Mouse (Mus musculus) CH12.LX (cell line): ENCODE data around the gene Ccdc136. TPM values are rescaled to one million over a fixed set of nuclear protein-coding genes. Genes with fewer than 3 reads are reported as not detected.

ENCODE experiments used
- DNase-seq: peaks from one replicate; pipeline ENCODE4 v3.0.0-alpha.2; 2013; ENCODE audit errors: extremely low read depth
- H3K27ac ChIP-seq: 2 replicates; pipeline ENCODE4 v1.5.1; 2012; ENCODE audit warnings: low read depth, mild to moderate bottlenecking, control low read depth, moderate library complexity; ENCODE audit not compliant: insufficient read depth
- H3K27me3 ChIP-seq: replicated peaks from 2 replicates; pipeline ENCODE3; 2012; ENCODE audit warnings: inconsistent platforms
- H3K36me3 ChIP-seq, 2 experiments: replicated peaks in 1 of 2; 2 replicates each; pipeline versions ENCODE3 to v1.6.1; 2012; ENCODE audit warnings: inconsistent platforms in 1 of 2, low read length in 1 of 2, mild to moderate bottlenecking in 1 of 2, mixed read lengths in 1 of 2, moderate library complexity in 1 of 2; ENCODE audit not compliant: control insufficient read depth in 1 of 2, insufficient read depth in 1 of 2
- H3K4me1 ChIP-seq, 2 experiments: 2 replicates each; pipeline ENCODE4 v1.6.1; 2012; ENCODE audit warnings: inconsistent platforms in 1 of 2, moderate library complexity in 1 of 2; ENCODE audit not compliant: insufficient read depth in 2 of 2, control insufficient read depth in 1 of 2
- H3K4me2 ChIP-seq: 2 replicates; pipeline ENCODE4 v1.6.1; 2012; ENCODE audit warnings: low read depth, mild to moderate bottlenecking, control low read depth; ENCODE audit not compliant: poor library complexity, insufficient read depth, severe bottlenecking
- H3K4me3 ChIP-seq, 3 experiments: fragments of 150-350 bp in 1 of 3; sonication (generic) in 1 of 3; replicated peaks in 1 of 3; 2 replicates each; pipeline versions ENCODE3 to v1.5.1; 2011 to 2012; ENCODE audit warnings: low read depth in 2 of 3, low read length in 2 of 3, mild to moderate bottlenecking in 2 of 3, moderate library complexity in 2 of 3, control low read depth in 1 of 3, improper control_type of control experiment in 1 of 3, inconsistent platforms in 1 of 3, mixed read lengths in 1 of 3; ENCODE audit not compliant: poor library complexity in 1 of 3
- H3K79me2 ChIP-seq: replicated peaks from 2 replicates; pipeline ENCODE4 v1.6.1; 2012; ENCODE audit warnings: mild to moderate bottlenecking, moderate library complexity; ENCODE audit not compliant: control insufficient read depth, poor library complexity, insufficient read depth, severe bottlenecking; ENCODE audit errors: extremely low read depth
- H3K9ac ChIP-seq: 2 replicates; pipeline ENCODE4 v1.6.1; 2012; ENCODE audit warnings: low read depth, mild to moderate bottlenecking, control low read depth, moderate library complexity; ENCODE audit not compliant: insufficient read depth
- H3K9me3 ChIP-seq: replicated peaks from 2 replicates; pipeline ENCODE3; 2012; ENCODE audit warnings: low read length, inconsistent platforms, mixed read lengths
- BHLHE40 ChIP-seq: IDR thresholded peaks from 2 replicates; pipeline ENCODE4 v1.6.1; 2011; ENCODE audit warnings: mild to moderate bottlenecking, low read depth, low read length, improper control_type of control experiment
- CHD1 ChIP-seq: IDR thresholded peaks from 2 replicates; pipeline ENCODE4 v1.6.1; 2012; ENCODE audit warnings: low read depth, low read length, improper control_type of control experiment, inconsistent platforms
- CHD2 ChIP-seq: IDR thresholded peaks from 2 replicates; pipeline ENCODE4 v1.6.1; 2011; ENCODE audit warnings: low read length, improper control_type of control experiment
- EP300 ChIP-seq: IDR thresholded peaks from 2 replicates; pipeline ENCODE4 v1.6.1; 2011; ENCODE audit warnings: low read length, improper control_type of control experiment
- IRF4 ChIP-seq: IDR thresholded peaks from 2 replicates; pipeline ENCODE4 v1.6.1; 2014; ENCODE audit warnings: low read depth, mild to moderate bottlenecking, inconsistent platforms, low read length, improper control_type of control experiment
- KAT2A ChIP-seq: IDR thresholded peaks from 2 replicates; pipeline ENCODE4 v1.6.1; 2012; ENCODE audit warnings: low read length, improper control_type of control experiment, inconsistent platforms; ENCODE audit not compliant: insufficient replicate concordance
- MAX ChIP-seq: IDR thresholded peaks from 2 replicates; pipeline ENCODE4 v1.6.1; 2011; ENCODE audit warnings: low read length, improper control_type of control experiment
- MAZ ChIP-seq: IDR thresholded peaks from 2 replicates; pipeline ENCODE4 v1.6.1; 2012; ENCODE audit warnings: low read depth, mild to moderate bottlenecking, inconsistent platforms, low read length, improper control_type of control experiment, moderate library complexity
- MXI1 ChIP-seq: IDR thresholded peaks from 2 replicates; pipeline ENCODE4 v1.6.1; 2011; ENCODE audit warnings: mild to moderate bottlenecking, low read depth, low read length, improper control_type of control experiment
- NELFE ChIP-seq: IDR thresholded peaks from 2 replicates; pipeline ENCODE4 v1.6.1; 2011; ENCODE audit warnings: low read depth, low read length, improper control_type of control experiment
- NRF1 ChIP-seq: IDR thresholded peaks from 2 replicates; pipeline ENCODE4 v1.6.1; 2014; ENCODE audit warnings: low read depth, mild to moderate bottlenecking, inconsistent platforms, low read length, improper control_type of control experiment, moderate library complexity
- PAX5 ChIP-seq: IDR thresholded peaks from 2 replicates; pipeline ENCODE4 v1.6.1; 2012; ENCODE audit warnings: low read length, inconsistent platforms, mixed read lengths
- POLR2AphosphoS2 ChIP-seq: IDR thresholded peaks from 2 replicates; pipeline ENCODE4 v1.6.1; 2011; ENCODE audit warnings: low read depth, low read length, improper control_type of control experiment
- TCF12 ChIP-seq: IDR thresholded peaks from 2 replicates; pipeline ENCODE4 v1.6.1; 2014; ENCODE audit warnings: low read depth, mild to moderate bottlenecking, inconsistent platforms, low read length, improper control_type of control experiment
- USF1 ChIP-seq: IDR thresholded peaks from 2 replicates; pipeline ENCODE4 v1.6.1; 2014; ENCODE audit warnings: low read depth, mild to moderate bottlenecking, inconsistent platforms, low read length, improper control_type of control experiment
- ZKSCAN1 ChIP-seq: IDR thresholded peaks from 2 replicates; pipeline ENCODE4 v1.6.1; 2012; ENCODE audit warnings: low read depth, inconsistent platforms, low read length, improper control_type of control experiment, borderline replicate concordance
- dilution Hi-C: fragments of 300-500 bp; cut with MboI; formaldehyde crosslinking; loops from 2 replicates; pipeline ENCODE4 v1.14.3; 2020; ENCODE audit warnings: low sequenced_read_pairs; ENCODE audit not compliant: extremely low pct_unique_long_range_greater_than_20kb, extremely low pct_ligation_motif_present
- in situ Hi-C: fragments of 300-500 bp; cut with MboI; formaldehyde crosslinking; loops from 3 replicates; pipeline ENCODE4 v1.14.3; 2019; ENCODE audit warnings: low sequenced_read_pairs, low pct_ligation_motif_present, low pct_unique_long_range_greater_than_20kb, mixed read lengths
- polyA plus RNA-seq: library from polyadenylated mRNA; unstranded; fragments of >175 nt; gene quantifications from 2 replicates; pipeline ENCODE4 v1.2.1, GENCODE M21; 2012; ENCODE audit warnings: low read depth; ENCODE audit not compliant: insufficient read length
- total RNA-seq, 2 experiments: library from RNA; depleted of rRNA; stranded (reverse); fragments of 300-350 nt in 1 of 2; fragments of >200 nt in 1 of 2; gene quantifications; 2 replicates each; pipeline ENCODE4 v1.2.3; 2012 to 2014

The Ccdc136 gene
- total and polyA plus RNA-seq, 3 experiments = 0.64 to 4.3 (median 2.4) TPM

DNA sequence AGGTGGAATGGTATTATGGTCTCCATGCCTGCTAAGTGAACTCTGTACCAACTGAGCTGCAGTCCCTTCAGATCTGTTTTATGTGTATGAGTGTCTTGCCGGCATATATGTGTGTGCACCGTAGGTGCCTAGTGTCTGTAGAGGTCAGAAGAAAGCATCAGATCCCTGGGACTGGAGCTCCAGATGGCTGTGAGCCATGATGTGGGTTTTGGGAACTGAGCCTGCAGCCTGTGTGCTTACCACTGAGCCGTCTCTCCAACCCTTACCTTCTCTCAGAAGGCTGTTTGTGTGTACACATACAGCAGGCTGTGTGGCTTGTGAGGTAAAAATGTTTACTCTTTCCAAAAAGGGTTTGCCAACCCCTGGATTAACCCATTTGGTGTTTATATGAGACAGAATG, 36.7 kb upstream of the Ccdc136 start:
- H3K4me2 ChIP-seq = no peak overlapping the region

DNA sequence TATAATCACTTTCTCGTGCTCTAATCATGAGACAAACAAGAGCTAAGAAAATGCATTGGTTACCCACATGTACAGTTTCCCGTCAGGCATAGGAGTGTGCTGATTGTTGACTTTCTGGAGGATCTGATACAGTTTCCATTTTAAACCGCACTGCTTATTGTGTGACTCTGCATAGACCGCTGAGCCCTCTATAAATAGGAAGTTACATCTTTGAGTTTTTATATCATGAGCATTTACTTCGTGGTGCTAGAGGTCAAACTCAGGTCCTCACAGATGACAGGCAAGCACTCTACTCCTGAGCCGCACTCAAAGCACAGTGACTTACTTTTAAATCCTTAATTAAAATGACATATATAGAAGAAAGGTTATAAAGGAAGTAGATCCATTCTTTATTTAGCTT, 35.9 kb upstream of the Ccdc136 start:
- no peaks in the 10 kb centered on the region for H3K27me3 ChIP-seq
- dilution Hi-C loops = no loop called here
- in situ Hi-C loops = no loop called here
- H3K4me2 ChIP-seq = no peak overlapping the region
- H3K27ac ChIP-seq = no peak overlapping the region
- TF ChIP-seq NRF1 (no peak), CHD2 (no peak), NELFE (no peak), TCF12 (no peak), MXI1 (no peak), PAX5 (no peak), POLR2AphosphoS2 (no peak), CHD1 (no peak), MAZ (no peak), KAT2A (no peak), USF1 (no peak), IRF4 (no peak)
- H3K9me3 ChIP-seq = no peaks in the 10 kb centered on the region
- H3K36me3 ChIP-seq = peaks cover 24 to 71% of the 10 kb centered on the region in 2 experiments
- no peaks in the 10 kb centered on the region for H3K4me1 ChIP-seq
- DNase-seq = no peak
- no peak overlapping the region for H3K4me3 ChIP-seq
- peaks cover 19% of the 10 kb centered on the region; the same call in 1 of the 2 replicates for H3K79me2 ChIP-seq
- H3K9ac ChIP-seq = no peak overlapping the region

More for the DNA sequence above, 36.7 kb upstream of the Ccdc136 start:
- Histone ChIP-seq H3K27me3 (no peaks in the 10 kb centered on the region), H3K4me1 (no peaks in the 10 kb centered on the region), H3K4me3 (no peak overlapping the region), H3K27ac (no peak overlapping the region), H3K9ac (no peak overlapping the region), H3K36me3 (peaks cover 24 to 72% of the 10 kb centered on the region in 2 experiments), H3K9me3 (no peaks in the 10 kb centered on the region), H3K79me2 (peaks cover 23% of the 10 kb centered on the region; the same call in 1 of the 2 replicates)
- DNase-seq = no peak
- dilution Hi-C loops (no loop called here), in situ Hi-C loops (no loop called here)
- no peak for TF ChIP-seq BHLHE40
- no peak for TF ChIP-seq ZKSCAN1
- no peak for TF ChIP-seq MAZ
- TF ChIP-seq MAX = no peak
- no peak for TF ChIP-seq EP300
- no peak for TF ChIP-seq MXI1
